Comparison of ENCODE assay signal across 9 mouse cellular contexts in genomic region chr7:19458072-19458486, GRCm38 (mm10). TPM values are rescaled to one million over a fixed set of nuclear protein-coding genes. Genes with fewer than 3 reads are reported as not detected.
DNase-seq lines count a peak whose midpoint lies in the region; ATAC-seq lines count a peak whose summit lies in the region.
"Had no signal": no experiment of that assay in that cellular context is flagged by ENCODE, and none has a peak within 500 bp of the region (broad histone marks: within the 10 kb centered on the region; RNA-seq: fewer than 3 reads in every experiment).

No protein-coding gene starts in this region.

- WGBS in embryonic facial prominence, embryonic 10.5 days = under 1% methylated on average over 31 of the region's 31 CpGs
- under 1% methylated on average over 19 of the region's 31 CpGs for WGBS in heart, embryonic 14.5 days
- WGBS in macrophage (ENCODE audit: missing documents) = 1% methylated on average over 31 of the region's 31 CpGs

- peak; percentile 74 for DNase-seq in CD4-positive, CD25-positive, alpha-beta regulatory T cell, adult 2 months (ENCODE audit: low read depth, low spot score)
- DNase-seq in T-cell, adult 2 months (ENCODE audit: low spot score) = peak; percentile 55
- DNase-seq in embryonic facial prominence, embryonic 10.5 days (ENCODE audit: low spot score) = peak; percentile 88
- peak; percentile 54 to 79 for DNase-seq in kidney, postnatal 36 days
- DNase-seq in retina, postnatal 7 days (ENCODE audit: low read depth, low spot score) = peak; percentile 43
- DNase-seq in yolk sac, embryonic 10.5 days (ENCODE audit: low spot score) = peak; percentile 71

- peaks cover 42% of the 10 kb centered on the region for H3K4me1 ChIP-seq in embryonic facial prominence, embryonic 10.5 days
- H3K4me1 ChIP-seq in heart, embryonic 14.5 days (ENCODE audit: control insufficient read depth in 2 of 2, insufficient read depth in 2 of 2, low read length in 2 of 2) = peaks cover 9 to 25% of the 10 kb centered on the region in 2 experiments

- peak; percentile 58 for ATAC-seq in heart, embryonic 14.5 days (ENCODE audit: insufficient number of reproducible peaks, insufficient read depth, low FRiP score, low read depth)

- H3K9ac ChIP-seq in heart, embryonic 14.5 days (ENCODE audit: low read length) = peak overlapping the region; percentile 93

- peak overlapping the region; percentile 96 for H3K4me2 ChIP-seq in heart, embryonic 14.5 days (ENCODE audit: low read length)

- no peaks in the 10 kb centered on the region for H3K9me3 ChIP-seq in embryonic facial prominence, embryonic 10.5 days
- H3K9me3 ChIP-seq in heart, embryonic 14.5 days (ENCODE audit: control insufficient read depth, low read length) = no peaks in the 10 kb centered on the region

- H3K36me3 ChIP-seq in embryonic facial prominence, embryonic 10.5 days (replicated peaks) = peaks cover 38% of the 10 kb centered on the region
- H3K36me3 ChIP-seq in heart, embryonic 14.5 days (ENCODE audit: control insufficient read depth, insufficient read depth, low read length) = peaks cover 8% of the 10 kb centered on the region; the same call in 1 of the 2 replicates
- no peaks in the 10 kb centered on the region for H3K36me3 ChIP-seq in macrophage (ENCODE audit: inconsistent target)

- peak overlapping the region; percentile 94 for H3K27ac ChIP-seq in embryonic facial prominence, embryonic 10.5 days (replicated peaks)
- peak overlapping the region; percentile 63 to 88; a peak in 2 of 4 replicates for H3K27ac ChIP-seq in heart, embryonic 14.5 days (replicated peaks in 1 of 2; ENCODE audit: control insufficient read depth in 1 of 2, insufficient read depth in 1 of 2, low read depth in 2 of 2, low read length in 2 of 2)
- H3K27ac ChIP-seq in macrophage = no peak overlapping the region

- peaks cover 52% of the 10 kb centered on the region for H3K79me2 ChIP-seq in macrophage (ENCODE audit: inconsistent target)

- peak overlapping the region; percentile 99 for H3K4me3 ChIP-seq in embryonic facial prominence, embryonic 10.5 days
- H3K4me3 ChIP-seq in heart, embryonic 14.5 days (ENCODE audit: control insufficient read depth in 1 of 2, insufficient read depth in 1 of 2, low read depth in 1 of 2, low read length in 2 of 2) = peak overlapping the region; percentile 91 to 99
- peak overlapping the region; percentile 61 for H3K4me3 ChIP-seq in macrophage (ENCODE audit: inconsistent target)

- peaks cover 4% of the 10 kb centered on the region for H3K27me3 ChIP-seq in embryonic facial prominence, embryonic 10.5 days (replicated peaks; ENCODE audit: low read depth, poor library complexity, severe bottlenecking)
- H3K27me3 ChIP-seq in heart, embryonic 14.5 days (ENCODE audit: control insufficient read depth, insufficient read depth, low read length) = no peaks in the 10 kb centered on the region

RNA-seq across cellular contexts. Expression of gene Mark4, which starts 0.5 kb away (rescaled TPM):
- 7.1 and 8.0 TPM in 2 replicates for polyA plus RNA-seq in embryonic facial prominence, embryonic 10.5 days (2016; fragmentation: Nextera tagmentation; extraction: Ambion mirVana)
- polyA plus RNA-seq in heart, embryonic 14.5 days (2014; fragmentation: Nextera tagmentation; extraction: Ambion mirVana) = 9.3 and 10.5 TPM in 2 replicates
- total RNA-seq in macrophage (2018; cell fraction: chromatin; rRNA removed) = 100 to 1,000 TPM in 1 of 26 experiments, 10 to 100 TPM in 25; 16.9 to 115 (median 32.8) TPM
- total RNA-seq in macrophage (2018; cell fraction: cytosol; rRNA removed) = 10 to 100 TPM; 18.2 to 30.5 (median 24.7) TPM
- 10 to 100 TPM; 14.8 to 64.0 (median 22.8) TPM for total RNA-seq in macrophage (2018; cell fraction: nucleus; rRNA removed)
- 13.7 to 20.2 TPM (median 14.9 TPM) in 3 replicates for polyA plus RNA-seq in macrophage (2018)

RNA-seq across cellular contexts. Expression of gene Exoc3l2, which starts 5.1 kb away (rescaled TPM):
- polyA plus RNA-seq in embryonic facial prominence, embryonic 10.5 days (2016; fragmentation: Nextera tagmentation; extraction: Ambion mirVana) = 1.2 and 1.3 TPM in 2 replicates
- polyA plus RNA-seq in heart, embryonic 14.5 days (2014; fragmentation: Nextera tagmentation; extraction: Ambion mirVana) = 1.3 and 1.8 TPM in 2 replicates
- total RNA-seq in macrophage (2018; cell fraction: chromatin; rRNA removed) = not detected
- total RNA-seq in macrophage (2018; cell fraction: cytosol; rRNA removed) = under 1 TPM in 3 of 26 experiments, not detected in 23; 0.04 to 0.09 (median 0.05) TPM
- not detected for total RNA-seq in macrophage (2018; cell fraction: nucleus; rRNA removed)
- 0.07 TPM in 1 of 3 replicates, not detected in the others for polyA plus RNA-seq in macrophage (2018)

RNA-seq across cellular contexts. Expression of gene Bloc1s3, which starts 50.1 kb away (rescaled TPM):
- polyA plus RNA-seq in embryonic facial prominence, embryonic 10.5 days (2016; fragmentation: Nextera tagmentation; extraction: Ambion mirVana) = 1.9 TPM in 2 replicates
- polyA plus RNA-seq in heart, embryonic 14.5 days (2014; fragmentation: Nextera tagmentation; extraction: Ambion mirVana) = 1.4 and 1.7 TPM in 2 replicates
- 1 to 10 TPM in 20 of 26 experiments, under 1 TPM in 6; 0.37 to 4.9 (median 1.8) TPM for total RNA-seq in macrophage (2018; cell fraction: chromatin; rRNA removed)
- total RNA-seq in macrophage (2018; cell fraction: cytosol; rRNA removed) = 10 to 100 TPM in 3 of 26 experiments, 1 to 10 TPM in 23; 4.4 to 11.2 (median 8.1) TPM
- total RNA-seq in macrophage (2018; cell fraction: nucleus; rRNA removed) = 1 to 10 TPM; 1.5 to 8.1 (median 4.1) TPM
- polyA plus RNA-seq in macrophage (2018) = 5.7 to 9.3 TPM (median 6.9 TPM) in 3 replicates

RNA-seq across cellular contexts. Expression of gene Trappc6a, which starts 50.1 kb away (rescaled TPM):
- 72.6 and 73.9 TPM in 2 replicates for polyA plus RNA-seq in embryonic facial prominence, embryonic 10.5 days (2016; fragmentation: Nextera tagmentation; extraction: Ambion mirVana)
- 87.3 and 92.9 TPM in 2 replicates for polyA plus RNA-seq in heart, embryonic 14.5 days (2014; fragmentation: Nextera tagmentation; extraction: Ambion mirVana)
- total RNA-seq in macrophage (2018; cell fraction: chromatin; rRNA removed) = 10 to 100 TPM in 20 of 26 experiments, 1 to 10 TPM in 6; 5.9 to 34.6 (median 15.4) TPM
- total RNA-seq in macrophage (2018; cell fraction: cytosol; rRNA removed) = 10 to 100 TPM; 29.1 to 58.6 (median 39.8) TPM
- total RNA-seq in macrophage (2018; cell fraction: nucleus; rRNA removed) = 10 to 100 TPM in 24 of 26 experiments, 1 to 10 TPM in 2; 7.2 to 33.6 (median 19.7) TPM
- polyA plus RNA-seq in macrophage (2018) = 9.4 to 41.1 TPM (median 33.5 TPM) in 3 replicates

RNA-seq across cellular contexts. Expression of gene Ckm, which starts 53.5 kb away (rescaled TPM):
- polyA plus RNA-seq in embryonic facial prominence, embryonic 10.5 days (2016; fragmentation: Nextera tagmentation; extraction: Ambion mirVana) = 0.20 TPM in 1 of 2 replicates, not detected in the other
- polyA plus RNA-seq in heart, embryonic 14.5 days (2014; fragmentation: Nextera tagmentation; extraction: Ambion mirVana) = 910 and 1,062 TPM in 2 replicates
- total RNA-seq in macrophage (2018; cell fraction: chromatin; rRNA removed) = not detected
- total RNA-seq in macrophage (2018; cell fraction: cytosol; rRNA removed) = under 1 TPM in 5 of 26 experiments, not detected in 21; 0.10 to 0.24 (median 0.11) TPM
- total RNA-seq in macrophage (2018; cell fraction: nucleus; rRNA removed) = not detected
- polyA plus RNA-seq in macrophage (2018) = not detected in 3 replicates
- total RNA-seq: layer of hippocampus, postnatal 14 days had no signal
